Mouse (Mus musculus) ovary, postnatal 14 days (tissue): ENCODE data around the gene Flnb.

Experiments
- DNase-seq: peaks from one replicate; pipeline ENCODE4 v3.0.0; 2022; ENCODE audit warnings: low spot score

Flnb gene

DNA sequence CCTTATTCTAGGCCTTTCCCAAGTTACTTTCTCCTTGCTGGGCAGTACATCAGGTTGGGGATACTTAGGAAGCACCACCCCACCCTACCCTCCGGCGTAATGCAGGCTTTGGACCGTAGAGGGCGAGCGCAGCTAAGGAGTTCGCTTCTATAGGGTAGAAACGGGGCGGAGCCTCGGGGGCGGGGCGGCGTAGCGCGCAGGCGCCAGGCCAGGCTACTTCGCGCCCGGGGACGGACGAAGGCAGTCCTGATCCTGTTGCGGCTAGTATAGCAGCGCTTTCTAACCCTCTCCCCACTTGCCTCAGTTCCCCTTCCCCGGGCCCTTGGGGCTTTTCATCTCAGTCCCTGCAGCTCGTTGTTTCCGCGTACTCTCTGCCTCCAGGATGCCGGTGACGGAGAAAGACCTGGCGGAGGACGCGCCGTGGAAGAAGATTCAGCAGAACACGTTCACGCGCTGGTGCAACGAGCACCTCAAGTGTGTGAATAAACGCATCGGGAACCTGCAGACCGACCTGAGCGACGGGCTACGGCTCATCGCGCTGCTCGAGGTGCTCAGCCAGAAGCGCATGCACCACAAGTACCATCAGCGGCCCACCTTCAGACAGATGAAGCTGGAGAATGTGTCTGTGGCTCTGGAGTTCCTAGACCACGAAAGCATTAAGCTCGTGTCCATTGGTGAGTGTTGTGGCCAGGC lies at the start of gene Flnb:
Flnb (plus strand) TSS at position 188 of the 693 bp plus-strand sequence.
- DNase-seq: peak; percentile 98

DNA sequence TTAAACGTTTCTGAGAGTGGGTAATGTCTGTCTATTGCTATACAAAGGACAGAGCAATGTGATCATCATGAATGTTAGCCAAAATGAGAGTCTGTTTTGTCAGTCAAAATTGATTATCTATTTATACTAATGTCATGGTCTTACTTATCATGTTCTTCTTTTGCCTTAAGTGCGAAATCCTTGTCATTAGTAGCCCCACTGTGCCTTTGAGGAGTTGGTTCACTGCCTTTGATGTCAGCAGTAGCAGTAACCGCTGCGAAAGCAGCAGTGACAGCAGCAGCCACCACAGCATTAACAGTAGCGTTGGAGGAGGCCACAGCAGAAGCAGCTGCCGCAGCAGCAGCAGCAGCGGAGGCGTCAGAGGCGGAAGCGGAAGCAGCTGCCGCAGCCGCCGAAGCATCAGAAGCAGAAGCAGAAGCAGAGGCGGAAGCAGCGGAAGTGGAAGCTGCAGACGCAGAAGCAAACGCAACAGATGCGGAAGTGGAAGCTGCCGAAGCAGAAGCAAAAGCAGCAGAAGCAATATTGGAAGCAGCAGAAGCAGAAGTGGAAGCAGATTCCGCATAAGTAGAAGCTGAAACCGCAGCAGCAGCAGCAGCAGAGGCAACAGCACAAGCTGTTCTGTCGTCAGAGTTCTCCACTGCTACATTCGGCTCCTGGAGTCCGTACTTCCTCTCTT lies 43.9 kb upstream of the Flnb start:
- DNase-seq: peak; percentile 21

DNA sequence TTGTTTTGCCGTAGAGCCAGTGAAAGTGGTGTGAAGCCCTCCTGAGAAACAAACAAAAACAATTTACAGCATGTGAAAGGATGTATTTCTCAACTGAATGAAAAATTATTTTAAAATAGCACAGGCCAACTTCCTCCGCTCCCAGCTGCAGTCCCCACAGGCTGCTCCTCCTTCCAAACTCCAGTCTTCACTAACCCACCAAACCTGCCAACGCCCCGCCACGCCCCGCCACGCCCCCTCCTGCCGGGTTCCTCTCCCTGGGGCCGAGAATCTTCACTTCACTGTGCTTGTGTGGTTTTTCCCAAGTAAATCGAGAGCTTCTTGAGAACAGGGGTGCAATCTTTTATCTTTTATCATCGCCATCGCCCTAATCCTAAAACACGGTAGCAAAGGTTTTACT lies 31.7 kb upstream of the Flnb start:
- DNase-seq: no peak

DNA sequence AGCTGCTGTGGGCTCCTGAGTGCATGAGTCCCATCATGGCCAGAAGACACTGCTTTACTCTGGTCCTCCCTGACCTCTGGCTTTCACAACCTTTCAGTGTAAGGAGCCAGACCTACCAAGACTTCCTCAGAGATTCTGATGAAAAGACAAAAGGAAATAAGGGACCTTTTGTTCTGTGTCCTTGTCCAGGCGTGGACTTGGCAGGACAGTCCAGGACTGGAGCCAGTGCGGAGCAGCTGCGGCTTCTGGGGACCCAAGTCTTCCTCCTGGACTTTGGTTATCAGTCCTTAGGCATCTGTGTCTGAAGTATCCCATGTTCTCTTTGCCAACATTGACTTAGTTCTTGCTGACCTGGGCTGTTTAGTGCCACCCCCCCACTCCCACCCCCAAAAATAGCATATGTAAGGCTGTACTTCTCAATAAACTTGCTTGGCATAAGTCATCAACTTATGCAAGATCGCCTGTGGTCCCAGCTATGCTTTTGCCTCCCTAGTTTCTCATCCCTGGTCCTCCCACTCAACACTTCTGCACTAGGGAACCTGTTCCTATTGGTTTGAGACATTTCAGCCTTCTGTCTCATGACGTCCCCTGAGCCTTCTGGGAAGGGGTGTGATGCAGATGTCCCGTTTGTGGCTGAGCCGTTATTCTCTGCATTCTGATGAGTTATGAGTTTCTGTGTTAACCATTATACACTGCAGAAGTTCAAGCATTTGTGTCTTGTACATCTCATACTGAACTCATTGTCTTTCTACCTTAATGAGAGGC lies 28.3 kb upstream of the Flnb start:
- no peak for DNase-seq

DNA sequence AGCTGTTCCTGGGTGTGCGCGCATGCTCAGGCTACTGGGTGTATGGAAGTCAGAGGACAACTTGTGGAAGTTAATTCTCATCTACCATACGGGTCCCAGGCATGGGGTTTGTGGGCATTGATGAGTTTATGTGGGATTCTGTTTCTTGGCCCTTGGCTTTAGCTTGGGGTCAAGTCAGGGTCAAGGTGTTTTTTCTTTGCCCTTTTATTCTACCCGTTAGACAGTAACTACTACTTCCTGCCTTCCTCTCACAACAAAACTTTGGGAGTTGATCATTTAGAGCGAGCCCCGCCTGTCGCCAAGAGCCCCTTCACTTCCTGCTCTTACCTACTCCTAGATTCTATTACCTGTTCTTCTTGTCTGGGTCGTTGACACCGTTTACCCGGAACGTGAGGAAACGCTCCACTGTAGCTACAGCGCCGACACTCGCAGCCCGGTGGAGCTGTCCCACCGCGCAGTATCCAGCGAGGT lies 26.7 kb upstream of the Flnb start:
- no peak for DNase-seq

DNA sequence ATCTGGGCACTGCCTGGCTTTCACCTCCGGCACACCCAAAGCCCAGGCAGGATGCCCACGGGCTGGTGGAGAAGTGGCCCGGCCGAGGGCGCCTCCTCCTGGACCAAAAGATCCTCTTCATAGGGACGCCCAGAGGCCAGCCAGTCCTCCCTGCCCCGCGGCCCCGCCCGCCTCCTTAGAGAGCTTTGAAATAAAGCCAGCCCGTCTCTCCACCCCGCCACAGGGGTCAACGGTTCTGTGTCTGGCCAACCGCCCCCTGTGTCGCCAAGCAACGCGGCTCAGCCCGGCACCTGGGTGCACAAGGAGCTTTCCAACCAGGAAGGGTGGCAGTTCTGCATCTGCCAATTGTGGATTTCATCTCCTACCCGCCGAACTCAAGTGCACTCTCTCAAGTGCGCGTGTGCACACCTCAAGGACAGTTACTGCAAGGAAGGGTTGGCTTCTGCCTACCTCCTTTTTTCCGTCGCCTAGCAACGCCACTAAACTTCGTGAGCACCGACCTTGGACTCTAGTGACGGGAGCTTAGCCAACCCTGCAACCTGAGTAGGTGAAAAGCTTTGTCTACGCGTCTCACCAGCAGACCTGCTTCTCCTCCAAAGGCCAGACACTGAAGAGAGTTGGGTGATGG lies 26.1 kb upstream of the Flnb start, which contains the start of gene Gm26661:
Gm26661 (plus strand) TSS at position 56 of the 628 bp plus-strand sequence.
- peak; percentile 53 for DNase-seq

DNA sequence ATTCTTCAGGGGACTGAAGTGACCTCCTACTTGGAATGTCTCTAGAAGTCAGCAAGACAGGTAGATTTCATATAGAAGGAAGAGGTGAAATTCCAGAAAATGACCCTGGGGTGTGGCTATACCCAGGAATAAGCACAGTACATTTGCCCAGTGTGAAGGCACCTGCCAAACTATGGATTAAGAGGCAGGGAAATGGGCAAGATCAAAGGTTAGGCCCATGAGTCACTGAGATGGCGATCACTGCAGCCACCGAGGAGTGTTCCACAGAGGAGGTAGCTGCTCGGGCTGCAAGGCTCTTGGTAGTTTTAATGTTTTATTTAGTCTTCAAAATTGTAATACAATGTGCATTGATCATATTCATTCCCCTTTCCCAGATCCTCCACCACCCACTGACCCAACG lies 21.8 kb upstream of the Flnb start:
- no peak for DNase-seq

DNA sequence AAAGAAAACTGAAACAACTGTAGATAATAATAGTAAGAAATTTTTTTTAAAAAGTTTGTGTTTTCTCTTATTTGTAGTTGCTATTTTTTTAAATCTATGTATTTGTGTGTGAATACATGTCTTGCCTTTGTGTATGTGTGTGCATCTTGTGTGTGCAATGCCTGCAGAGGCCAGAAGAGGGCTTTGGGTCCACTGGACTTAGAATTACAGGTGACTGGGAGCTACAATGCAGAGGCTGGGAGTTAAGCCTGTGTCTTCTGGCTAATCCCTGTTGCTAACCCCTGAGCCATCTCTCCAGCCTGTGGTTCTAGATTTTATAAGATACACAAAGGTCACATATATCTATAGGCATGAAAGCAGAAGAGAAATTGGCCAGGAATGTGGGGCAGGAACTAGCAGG lies 17.1 kb upstream of the Flnb start:
- no peak for DNase-seq

DNA sequence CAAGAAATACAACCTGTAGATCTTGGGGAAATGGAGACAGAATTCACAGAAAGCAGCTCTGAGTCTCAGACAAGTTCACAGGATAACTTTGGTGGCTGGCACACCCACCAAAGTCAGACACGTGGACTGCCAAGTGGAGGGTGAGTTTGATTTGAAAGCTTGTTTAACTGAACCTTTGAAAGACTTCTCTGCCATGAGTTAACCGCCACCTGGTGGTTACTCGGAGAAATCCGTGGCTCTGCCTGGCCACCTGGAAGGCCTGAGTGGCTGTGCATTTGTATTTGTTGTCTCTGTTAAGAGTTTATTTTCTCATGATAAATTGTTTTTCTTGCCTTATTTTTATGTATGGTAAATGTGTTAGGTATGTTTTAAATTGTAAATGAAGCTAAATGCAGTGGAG lies 15.9 kb upstream of the Flnb start:
- no peak for DNase-seq

DNA sequence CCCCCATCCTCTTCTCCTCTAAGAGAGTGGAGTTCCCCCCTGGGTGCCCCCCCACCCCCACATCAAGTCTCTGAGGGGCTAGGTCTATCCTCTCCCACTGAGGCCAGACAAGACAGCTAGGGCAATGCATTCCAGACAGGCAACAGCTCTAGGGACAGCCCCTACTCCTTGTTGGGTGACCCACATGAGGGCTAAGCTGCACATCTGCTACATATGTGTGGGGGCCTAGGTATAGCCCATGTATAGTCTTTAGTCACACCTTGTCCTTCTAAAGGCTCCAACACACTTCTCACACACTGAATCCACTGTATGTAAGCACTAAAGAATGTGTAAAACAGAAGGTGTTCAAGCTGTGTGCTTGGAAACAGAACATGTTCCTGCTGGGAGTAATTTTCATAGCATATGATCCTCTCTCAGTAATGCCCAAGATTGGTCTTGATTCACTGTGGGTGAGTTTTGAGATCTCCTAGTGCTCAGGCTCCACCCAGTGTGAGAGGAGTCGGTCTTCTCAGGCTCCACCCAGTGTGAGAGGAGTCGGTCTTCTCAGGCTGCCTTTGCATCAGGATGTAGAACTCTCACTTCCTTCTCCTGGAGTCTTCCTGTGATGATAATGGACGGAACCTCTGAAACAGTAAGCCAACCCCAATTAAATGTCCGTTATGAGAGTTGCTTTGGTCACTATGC lies 13.7 kb upstream of the Flnb start:
- no peak for DNase-seq

DNA sequence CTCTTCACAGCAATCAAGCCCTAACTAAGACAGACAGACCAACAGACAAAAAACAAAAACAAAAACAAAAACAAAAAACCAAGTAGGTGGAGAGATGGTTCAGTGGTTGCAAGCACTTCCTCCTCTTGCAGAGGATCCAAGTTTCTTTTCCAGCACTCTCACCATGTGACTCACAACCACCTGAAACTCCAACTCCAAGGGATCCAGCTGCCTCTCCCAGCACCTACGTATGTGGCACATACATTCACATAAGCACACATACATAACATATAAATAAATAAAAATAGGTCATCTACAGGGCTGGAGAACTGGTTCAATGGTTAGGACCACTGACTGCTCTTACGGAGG lies 13.2 kb upstream of the Flnb start:
- no peak for DNase-seq

DNA sequence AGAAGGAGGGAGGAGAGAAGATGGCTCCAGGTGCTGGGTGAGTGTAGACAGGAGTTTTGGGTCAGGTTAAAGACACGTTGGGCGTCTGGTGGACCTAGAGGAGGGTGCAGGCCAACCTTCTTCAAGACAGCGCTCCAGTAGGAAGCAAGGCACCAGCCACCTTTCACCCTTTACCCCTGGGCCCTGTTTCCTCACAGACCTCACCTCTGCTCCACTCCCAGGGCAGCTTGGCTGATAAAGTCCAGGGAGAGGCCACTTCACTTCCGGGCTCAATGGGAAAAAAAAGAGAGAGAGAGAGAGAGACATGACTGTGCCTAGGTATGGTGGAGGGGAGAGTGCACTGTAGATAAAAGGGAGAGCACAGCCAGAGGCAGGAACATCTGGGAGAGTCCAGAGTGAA lies 10.0 kb upstream of the Flnb start:
- no peak for DNase-seq

DNA sequence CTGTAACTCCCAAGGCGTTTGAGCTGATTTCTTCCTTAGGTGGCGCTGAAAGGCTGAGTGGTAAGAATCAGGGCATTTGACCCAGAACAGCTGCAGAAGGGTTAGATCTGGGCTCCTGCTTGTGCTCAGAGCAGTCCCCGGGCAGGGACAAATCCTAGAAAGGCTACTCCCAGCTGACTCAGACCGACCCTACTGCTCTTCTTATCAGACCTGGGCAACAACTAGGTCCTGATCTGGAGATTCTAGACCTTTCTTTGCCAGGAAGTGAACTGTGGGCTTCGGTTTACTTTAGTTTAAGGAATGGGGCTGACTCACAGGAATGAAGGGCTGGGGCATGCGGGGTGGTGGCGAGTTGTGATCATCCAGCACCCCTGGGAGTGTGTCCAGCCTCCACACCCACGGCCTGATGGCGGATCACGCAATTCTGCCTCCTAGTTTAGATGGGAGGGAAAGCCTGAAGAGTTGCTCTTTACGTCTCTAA lies 9.2 kb upstream of the Flnb start:
- no peak for DNase-seq

DNA sequence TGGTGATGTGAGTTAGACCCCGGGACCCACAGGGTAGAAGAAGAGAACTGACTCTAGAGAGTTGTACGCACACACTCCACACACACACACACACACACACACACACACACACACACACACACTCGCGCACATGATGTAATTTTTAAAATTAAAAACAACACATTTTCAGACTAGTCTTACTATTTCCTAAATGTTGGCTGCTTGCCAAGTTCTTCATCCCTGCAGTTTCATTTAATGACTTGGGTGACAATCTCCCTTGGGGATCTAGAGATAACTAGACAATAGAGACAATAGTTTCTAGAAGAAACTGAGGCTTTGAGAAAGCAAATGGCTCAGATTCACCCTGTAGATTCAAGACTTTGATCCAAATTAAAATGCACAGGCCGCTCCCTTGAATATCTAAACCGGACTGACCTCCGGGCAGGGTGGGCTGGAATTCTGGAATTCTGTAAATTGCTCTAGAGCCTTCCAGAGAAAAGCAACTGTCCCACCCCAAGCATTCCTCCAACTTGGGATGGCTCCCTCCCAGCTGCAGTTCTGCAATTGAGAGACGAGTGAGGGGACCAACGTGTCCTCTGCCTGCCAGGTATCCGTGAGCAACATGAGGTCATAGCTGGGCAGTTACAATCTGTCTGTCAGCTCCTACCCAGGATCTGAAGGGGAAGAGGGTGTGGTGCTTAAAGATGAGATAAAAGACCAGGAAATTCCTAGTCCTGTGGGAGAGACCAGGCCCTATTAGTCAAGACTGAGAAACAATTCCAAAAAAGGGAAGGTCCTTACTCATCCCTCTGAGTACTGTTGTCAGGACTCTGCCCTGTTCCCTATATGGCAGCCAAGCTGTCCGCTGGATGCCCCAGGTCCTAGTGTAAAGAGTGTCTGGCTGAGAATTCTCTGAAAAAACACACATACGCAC lies 8.5 kb upstream of the Flnb start:
- no peak for DNase-seq

DNA sequence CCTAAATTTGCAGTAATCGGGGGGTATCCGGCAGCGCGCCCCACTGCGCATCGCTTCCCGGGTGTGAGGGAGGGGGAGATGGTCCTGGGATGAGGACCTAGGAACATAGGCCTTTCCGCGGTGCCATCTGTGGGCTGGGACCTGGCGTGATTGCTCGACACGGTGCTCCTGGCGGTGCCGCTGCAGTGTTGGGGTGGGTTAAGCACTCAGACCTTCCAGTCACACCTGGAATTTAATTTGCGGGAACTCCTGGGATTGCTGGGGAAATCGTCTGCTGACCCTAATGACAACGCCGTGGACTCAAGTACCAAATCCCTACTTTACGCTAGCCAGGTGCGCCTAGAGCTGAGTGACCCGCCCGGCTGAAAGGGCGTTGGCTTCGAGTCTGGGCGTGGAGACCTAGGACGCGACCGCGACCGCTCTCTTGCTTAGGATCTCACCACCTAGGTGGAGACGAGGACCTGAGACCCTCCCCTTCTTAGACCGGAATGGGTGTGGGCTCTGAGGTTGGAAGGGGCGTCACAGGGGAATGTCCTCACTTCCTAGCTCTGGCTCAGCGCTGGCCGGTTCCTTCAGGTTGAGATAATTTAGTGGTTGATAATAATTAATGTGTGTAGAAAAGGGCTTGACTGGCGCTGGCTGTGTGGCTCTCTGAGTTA lies 835 bp downstream of the Flnb start:
- DNase-seq: no peak

DNA sequence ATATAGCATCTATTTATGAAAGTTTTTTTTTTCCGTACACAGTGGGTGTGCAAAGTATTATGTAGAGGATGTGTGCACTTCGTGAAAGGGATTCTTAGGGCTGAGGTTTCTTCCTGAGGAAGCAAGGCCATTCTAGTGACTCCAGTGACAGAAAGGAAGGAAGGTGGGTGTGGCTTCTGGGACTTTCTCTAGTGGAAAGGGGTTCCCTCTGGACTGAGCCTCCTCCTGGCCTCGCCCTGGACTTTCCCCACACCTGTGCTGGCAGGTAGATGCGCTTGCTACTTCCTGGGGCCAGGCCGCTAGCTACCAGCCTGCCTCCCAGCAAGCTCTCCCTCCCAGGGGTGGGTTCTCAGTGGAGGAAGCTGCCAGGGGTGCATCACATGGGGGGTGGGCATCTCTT lies 1.7 kb downstream of the Flnb start:
- DNase-seq: no peak

DNA sequence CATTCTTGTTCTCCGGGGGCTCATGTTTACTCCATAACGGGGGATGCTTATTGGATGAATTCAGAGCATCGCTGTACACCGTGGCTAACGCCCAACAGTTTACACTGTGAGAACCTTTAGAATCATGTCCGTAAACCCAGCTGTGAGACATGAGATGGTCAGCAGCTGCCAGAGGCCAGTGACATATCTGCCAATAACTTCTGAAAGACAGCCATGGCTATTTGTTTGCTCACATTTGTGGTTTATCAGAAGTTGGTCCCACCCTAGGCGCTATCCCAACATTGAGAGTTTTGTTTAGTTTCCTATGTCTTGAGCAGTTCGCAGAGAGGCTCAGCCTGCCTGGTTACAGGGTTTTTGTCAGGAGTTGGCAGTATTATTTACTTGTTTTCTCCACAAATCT lies 3.6 kb downstream of the Flnb start:
- DNase-seq: no peak

DNA sequence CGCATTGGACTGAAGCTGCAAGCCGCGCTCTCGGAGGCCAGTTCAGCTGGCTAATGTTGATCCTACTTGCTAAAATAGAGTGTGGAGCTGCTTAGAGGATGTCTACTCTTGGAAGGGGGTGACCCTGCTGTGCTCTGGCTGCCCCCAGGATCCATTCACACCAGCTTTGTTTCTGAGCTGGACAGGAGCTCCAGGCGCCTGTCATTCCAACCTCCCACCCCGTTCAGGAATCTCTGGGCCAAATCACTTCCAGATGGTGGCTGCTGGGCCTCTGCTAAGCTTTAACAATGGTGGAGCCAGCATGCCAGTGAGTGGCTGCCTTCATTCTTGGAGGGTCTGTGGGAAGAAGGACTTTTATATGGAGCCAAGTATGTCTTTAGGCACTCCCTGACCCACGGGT lies 4.9 kb downstream of the Flnb start:
- no peak for DNase-seq

DNA sequence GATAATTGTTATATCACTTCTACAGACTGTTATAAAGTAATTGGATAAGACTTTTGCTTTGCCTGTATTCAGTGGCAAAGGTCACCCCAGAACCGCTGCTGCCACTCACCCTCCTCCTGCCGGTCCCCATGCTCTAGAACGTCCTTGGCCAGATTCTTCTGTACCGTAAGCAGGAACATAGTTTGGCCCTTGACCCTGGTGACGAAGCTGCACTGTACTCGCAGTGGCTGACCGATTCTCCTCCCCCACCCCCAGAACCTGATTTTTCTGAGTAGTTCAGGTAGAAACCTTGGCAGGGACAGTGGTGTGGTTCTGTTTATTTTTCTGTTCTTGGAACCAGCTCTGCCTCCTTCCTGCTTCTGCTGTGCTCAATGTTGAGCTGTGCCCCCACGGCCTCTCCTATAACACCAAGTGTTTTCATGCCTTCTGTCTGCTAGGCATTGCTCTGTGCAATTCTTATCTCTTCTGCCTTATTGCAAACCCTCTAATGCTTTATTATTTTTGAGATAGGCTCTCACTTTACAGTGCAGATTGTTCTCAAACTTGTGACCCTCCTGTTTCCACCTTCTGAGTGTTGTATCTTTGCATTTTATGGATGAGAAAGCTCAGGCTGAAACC lies 7.0 kb downstream of the Flnb start:
- DNase-seq: no peak
